Mouse (Mus musculus): Measurements from ENCODE around the gene Slc39a1.

GRCm38 (mm10) chr3:90209908-90210566 lies 37.9 kb upstream of the Slc39a1 start:
- TF ChIP-seq POLR2A (IDR thresholded peaks at IDR 0.05; ENCODE audit: insufficient read depth, low read depth, low read length) = peak; percentile 20; the same call in 1 of the 2 replicates
- TF ChIP-seq CTCF (IDR thresholded peaks at IDR 0.05) = no peak
- TF ChIP-seq EP300 (IDR thresholded peaks at IDR 0.05; ENCODE audit: insufficient read depth, low read depth, low read length) = no peak
